Mouse (Mus musculus): ENCODE measurements around the gene Tango2. TPM values are rescaled to one million over a fixed set of nuclear protein-coding genes. Genes with fewer than 3 reads are reported as not detected.

Gene Tango2
- polyA plus RNA-seq (2017; shearing (Covaris generic)): 29.3 TPM

DNA sequence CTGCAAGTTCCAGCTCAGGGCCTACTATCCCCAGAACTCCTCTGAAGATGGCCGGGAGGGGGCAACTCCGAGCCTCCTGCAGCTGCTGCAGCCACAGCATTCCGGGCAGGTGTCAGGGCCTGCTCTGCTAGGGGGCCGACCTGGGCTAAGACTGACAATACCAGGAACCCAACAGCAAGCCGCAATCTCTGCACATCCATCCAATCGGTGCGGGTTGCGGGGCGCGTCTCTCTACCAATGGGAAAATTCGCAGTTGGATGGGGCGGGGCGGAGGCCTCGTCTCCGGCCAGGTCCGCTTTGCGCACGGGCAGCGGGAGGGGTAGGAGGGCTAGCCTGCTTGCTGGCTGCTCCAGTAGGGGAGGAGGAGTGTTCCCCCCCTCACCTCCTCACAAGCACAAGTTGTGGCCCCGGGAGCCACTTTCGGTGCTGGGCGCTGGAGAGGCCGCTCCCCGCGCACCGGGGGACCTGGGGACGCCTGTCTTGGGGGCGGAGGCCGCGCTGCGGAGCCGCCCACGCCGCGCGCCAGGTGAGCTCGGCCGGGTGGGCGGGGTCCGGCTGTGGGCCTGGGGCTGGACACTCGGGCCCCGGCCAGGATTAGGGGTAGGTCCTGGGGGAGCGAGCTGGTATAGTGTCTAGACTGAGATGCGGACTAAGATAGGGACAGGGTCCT, at the start of gene Tango2, which contains the start of gene Arvcf:
Tango2 (minus strand) TSS at position 173 of the 670 bp plus-strand sequence.
Arvcf (plus strand) TSS at position 252 of the 670 bp plus-strand sequence.

DNA sequence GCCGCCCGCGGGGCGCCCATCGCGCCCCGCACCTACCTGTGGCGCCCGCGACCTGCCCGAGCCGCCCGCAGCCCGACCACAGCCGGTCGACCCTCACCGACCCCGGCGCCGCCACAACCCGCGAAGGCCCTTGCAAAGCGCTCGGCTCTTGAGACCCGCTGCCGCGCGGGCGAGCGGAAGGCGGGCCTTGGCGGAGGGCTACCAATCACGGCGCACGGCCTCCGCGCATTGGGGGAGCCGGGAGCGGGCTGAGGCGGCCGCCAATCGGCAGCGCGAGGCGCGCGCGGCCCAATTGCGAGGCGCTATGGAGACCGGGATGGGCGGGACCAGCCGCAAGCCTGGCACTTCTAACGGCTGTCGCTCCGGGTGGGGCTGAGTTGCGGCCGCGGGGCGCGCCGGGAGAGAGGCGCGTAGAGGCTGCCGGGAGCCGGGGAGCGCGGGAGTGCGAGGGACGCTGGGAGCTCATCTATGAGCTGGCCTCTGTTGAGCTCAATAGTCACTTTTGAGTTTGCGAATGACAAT, 58.8 kb downstream of the Tango2 start, which contains the start of gene Dgcr8:
Dgcr8 (minus strand) TSS at position 180 of the 522 bp plus-strand sequence.

DNA sequence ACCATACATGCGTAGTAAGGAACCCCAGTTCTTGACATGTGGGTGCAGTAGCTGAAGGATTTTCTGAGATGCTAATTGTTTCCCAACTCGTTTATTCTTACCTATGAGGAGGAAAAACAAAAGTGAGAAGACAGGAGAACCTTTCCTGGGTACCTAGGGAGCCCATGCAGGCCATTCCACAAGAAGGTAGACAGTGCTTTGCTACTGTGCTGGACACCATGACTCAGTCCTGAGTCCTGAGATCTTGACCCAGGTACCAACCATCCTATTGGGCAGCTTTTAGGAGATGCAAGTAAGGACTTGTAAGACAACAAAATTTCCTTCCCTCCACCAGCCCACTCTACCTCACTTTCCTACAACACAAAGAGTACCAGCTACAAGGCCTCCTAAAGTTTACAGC, 89.7 kb downstream of the Tango2 start, which contains the start of gene Gm49776:
Gm49776 (minus strand) TSS at position 101 of the 400 bp plus-strand sequence.

Other genes with a start within 250 kb of the Tango2 start
- gene Rtn4r, start 220.5 kb downstream of the Tango2 start, polyA plus RNA-seq (2017; shearing (Covaris generic)): not detected
- not detected for gene Ccdc188, start 130.2 kb downstream of the Tango2 start, polyA plus RNA-seq (2017; shearing (Covaris generic))
- gene Zdhhc8, start 113.0 kb downstream of the Tango2 start, polyA plus RNA-seq (2017; shearing (Covaris generic)): 8.7 TPM
- gene Trmt2a, start 99.4 kb downstream of the Tango2 start, polyA plus RNA-seq (2017; shearing (Covaris generic)): 94.7 TPM
- gene Ranbp1, start 99.4 kb downstream of the Tango2 start, polyA plus RNA-seq (2017; shearing (Covaris generic)): 159 TPM
- not detected for gene Gm49776, start 89.8 kb downstream of the Tango2 start, polyA plus RNA-seq (2017; shearing (Covaris generic))
- gene Dgcr8, start 58.9 kb downstream of the Tango2 start, polyA plus RNA-seq (2017; shearing (Covaris generic)): 11.0 TPM
- 1.4 TPM for gene Arvcf, start 79 bp upstream of the Tango2 start, polyA plus RNA-seq (2017; shearing (Covaris generic))
- 24.8 TPM for gene Txnrd2, start 78.3 kb upstream of the Tango2 start, polyA plus RNA-seq (2017; shearing (Covaris generic))
- gene Comt, start 78.7 kb upstream of the Tango2 start, polyA plus RNA-seq (2017; shearing (Covaris generic)): 19.1 TPM
- 6.7 TPM for gene Gnb1l, start 150.6 kb upstream of the Tango2 start, polyA plus RNA-seq (2017; shearing (Covaris generic))
- gene Rtl10, start 150.8 kb upstream of the Tango2 start, polyA plus RNA-seq (2017; shearing (Covaris generic)): not detected
- not detected for gene Tbx1, start 242.6 kb upstream of the Tango2 start, polyA plus RNA-seq (2017; shearing (Covaris generic))

Measured in effector memory CD4-positive, alpha-beta T cell, adult 5 months (primary cell).